Mouse (Mus musculus): ENCODE results near the gene Fgr. TPM values are rescaled to one million over a fixed set of nuclear protein-coding genes. Genes with fewer than 3 reads are reported as not detected.
A peak's percentile ranks its signal among the peaks of the same experiment; 100 is the strongest.
"Not testable (repeated sequence)": the region's sequence is repeated elsewhere in the genome, so short reads cannot be mapped to it uniquely, and the experiment has no call there.

Fgr gene
- under 1 TPM; 0.47 to 0.78 TPM for total RNA-seq (2021)
- long read RNA-seq, experiment 1: 0 reads
- long read RNA-seq, experiment 2: 0 reads

DNA sequence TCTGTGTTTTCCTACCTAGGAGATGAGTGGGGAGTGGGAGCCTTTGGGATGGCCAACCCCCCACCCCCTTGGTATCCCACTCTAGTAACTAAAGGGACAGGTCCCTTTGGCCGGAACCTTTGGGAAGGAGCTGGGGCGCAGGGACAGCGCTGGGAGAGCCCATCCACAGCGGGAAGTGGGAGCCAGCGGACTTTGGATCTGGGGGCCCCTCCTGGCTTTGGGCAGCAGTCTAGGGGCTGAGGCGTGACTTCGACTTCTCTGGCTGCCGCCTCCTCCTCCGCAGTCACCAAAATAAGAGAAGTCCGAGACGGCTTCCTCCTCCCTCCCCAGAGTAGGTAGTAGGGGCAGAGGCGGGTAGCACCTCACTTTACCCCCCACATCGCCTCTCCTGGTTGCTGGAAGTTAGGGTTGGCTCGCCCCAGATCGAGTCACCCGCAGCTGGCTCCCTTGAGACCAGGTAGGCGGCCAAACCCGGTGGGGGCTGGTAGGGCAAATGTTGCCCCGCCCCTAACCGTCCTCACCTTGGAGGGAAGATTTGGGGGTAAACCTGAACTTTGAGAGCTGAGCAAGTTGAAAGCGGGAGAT is at the start of gene Fgr:
Gene Fgr (plus strand): TSS at position 282 of the 585 bp plus-strand sequence.
- DNase-seq (ENCODE audit: low spot score in 2 of 2): no peak

DNA sequence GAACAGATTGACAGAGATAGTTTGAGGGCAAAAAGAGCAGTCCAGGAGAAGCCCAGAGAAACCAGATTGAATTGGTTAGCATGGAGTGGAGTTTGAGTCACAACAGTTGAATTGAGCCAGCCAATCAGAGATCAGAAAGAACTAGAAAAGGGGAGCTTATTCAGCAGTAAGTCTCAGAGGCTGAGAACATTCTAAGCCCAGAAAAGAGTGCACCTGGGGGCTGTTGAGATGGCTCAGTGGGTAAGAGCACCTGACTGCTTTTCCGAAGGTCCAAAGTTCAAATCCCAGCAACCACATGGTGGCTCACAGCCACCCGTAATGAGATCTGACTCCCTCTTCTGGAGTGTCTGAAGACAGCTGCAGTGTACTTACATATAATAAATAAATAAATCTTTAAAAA is 47.4 kb upstream of the Fgr start:
- DNase-seq (ENCODE audit: low spot score in 2 of 2): not testable (repeated sequence)

DNA sequence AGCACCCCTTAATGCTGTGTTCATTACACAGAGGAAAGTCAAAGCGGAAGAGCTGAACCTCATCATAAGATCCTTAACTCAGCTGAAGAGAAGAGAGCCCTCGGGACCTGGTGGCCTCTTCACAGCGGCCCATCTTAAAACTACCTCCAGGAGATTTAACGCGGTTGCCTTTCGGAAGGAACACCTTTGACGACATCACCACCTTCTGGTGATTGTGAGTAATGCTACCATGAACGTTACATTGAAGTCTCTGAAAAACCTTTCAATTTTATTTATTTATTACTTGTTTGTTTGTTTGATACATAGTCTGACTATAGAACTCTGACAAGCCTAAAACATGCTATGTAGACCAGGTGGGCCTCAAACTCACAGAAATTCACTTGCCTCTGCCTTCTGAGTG is 43.1 kb upstream of the Fgr start:
- peak in 1 of 2 experiments; percentile 35 for DNase-seq (ENCODE audit: low spot score in 2 of 2)

DNA sequence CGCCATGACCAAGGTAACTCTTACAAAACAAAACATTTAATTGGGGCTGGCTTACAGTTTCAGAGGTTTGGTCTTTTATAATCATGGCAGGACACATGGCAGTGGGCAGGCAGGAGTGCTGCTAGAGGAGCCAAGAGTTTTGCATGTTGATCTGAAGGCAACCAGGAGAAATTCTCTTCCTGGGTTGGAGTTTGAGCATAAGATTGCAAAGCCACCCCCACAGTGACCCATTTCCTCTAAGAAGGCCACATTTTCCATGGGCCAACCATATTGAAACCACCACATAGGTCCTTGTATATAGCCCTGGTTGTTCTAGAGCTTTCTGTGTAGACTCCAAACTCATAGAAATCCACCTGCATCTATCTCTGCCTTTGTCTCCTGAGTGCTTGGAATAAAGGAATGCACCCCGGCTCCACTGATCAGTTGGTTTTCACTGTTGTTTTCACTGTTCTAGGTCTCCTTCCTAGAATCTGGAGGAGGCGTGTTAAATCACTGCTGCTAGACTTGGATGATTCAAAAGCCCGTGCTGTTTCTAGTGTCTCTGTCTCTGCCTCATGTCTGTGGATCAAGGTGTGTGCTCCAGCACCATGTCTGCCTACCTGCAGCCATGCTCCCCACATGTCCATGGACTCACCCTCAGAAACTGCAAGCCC is 41.0 kb upstream of the Fgr start:
- no peak for DNase-seq (ENCODE audit: low spot score in 2 of 2)

DNA sequence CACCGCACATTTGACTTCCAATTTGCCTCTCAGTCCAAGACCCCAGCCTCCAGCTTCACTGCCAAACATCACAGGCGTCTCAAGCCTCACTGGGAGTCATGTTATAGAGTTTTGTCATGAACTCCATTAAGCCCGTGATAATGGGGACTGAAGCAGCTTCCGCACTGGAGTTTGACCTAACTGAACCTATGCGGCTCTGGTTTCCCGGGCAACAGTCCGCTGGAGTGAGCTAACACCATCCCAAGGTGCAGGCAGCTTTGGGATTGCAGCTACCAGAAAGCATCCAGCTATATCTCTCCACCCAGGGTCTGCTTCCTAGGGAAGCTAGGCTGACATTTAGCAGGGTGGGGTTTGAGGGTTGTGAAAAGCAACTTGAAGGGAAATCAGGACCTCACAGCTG is 39.3 kb upstream of the Fgr start:
- DNase-seq (ENCODE audit: low spot score in 2 of 2): no peak

DNA sequence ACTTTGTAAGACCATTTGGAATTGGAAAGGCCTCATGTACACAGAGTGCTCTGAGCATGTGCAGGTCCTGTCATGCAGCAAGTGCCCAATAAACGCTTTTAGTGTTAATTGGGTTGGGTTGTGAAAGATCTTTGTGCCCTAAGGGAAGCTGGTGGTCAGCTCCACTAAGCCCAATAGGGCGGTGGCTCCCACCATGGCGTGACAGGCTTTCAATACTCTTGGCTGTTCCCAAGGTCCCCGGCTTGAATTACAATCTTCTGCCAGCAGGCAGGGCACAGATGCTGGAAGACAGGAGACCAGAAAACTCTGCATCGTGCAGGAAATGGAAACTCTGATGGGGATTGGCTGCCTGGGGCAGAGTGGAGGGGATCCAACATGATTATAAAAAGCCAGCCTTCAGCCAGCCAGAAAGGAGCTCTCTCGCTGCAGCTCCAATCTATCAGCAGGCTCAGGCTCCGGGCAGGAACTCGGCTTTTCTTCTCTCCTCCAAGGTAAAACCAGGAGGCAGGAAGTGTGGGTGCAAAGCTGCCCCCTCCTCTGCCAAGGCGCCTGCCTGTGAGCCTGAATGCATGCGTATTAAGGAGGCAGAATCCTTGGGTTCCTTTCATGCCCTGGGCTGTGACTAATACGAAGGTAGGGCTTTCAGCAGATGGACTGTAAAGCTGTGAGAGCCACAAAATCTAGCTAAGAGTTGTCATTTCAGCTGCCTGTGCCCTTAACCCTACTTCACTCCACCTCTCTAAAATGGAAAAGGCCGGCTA is 35.5 kb upstream of the Fgr start:
- DNase-seq (ENCODE audit: low spot score in 2 of 2): no peak

DNA sequence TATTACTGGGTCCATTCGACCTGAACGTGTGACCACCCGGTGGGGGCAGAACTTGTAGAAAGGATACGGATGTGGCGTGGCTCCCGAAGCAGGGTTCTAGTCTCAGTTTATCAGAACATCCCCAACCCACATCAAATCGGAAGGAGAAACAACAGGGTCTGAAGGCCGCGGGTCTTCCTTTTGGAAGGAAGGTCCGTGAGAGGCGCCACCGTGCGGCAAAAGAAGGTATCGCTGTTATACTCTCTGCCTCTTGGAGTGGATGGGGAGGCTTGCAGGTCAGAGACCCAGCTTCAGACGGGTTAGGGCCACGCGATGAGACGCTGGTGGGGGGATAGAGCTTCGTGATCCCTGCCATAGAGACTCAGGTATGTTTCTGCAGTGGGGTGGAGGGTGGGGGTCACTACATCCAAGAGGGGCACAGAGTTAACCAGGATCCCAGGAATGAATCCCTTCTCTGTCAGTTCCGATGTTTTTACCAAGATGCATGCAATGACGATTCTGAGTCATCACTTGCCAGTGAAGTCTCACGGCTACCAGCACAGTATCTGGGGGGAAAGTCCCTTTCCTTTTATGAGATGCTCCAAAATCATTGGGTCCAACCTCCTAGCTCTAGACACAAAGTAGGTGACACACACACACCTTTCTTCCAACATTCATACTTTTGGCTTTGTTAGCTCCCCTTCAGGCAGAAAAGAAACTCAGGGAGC is 34.3 kb upstream of the Fgr start:
- peak in 1 of 2 experiments; percentile 74 for DNase-seq (ENCODE audit: low spot score in 2 of 2)

DNA sequence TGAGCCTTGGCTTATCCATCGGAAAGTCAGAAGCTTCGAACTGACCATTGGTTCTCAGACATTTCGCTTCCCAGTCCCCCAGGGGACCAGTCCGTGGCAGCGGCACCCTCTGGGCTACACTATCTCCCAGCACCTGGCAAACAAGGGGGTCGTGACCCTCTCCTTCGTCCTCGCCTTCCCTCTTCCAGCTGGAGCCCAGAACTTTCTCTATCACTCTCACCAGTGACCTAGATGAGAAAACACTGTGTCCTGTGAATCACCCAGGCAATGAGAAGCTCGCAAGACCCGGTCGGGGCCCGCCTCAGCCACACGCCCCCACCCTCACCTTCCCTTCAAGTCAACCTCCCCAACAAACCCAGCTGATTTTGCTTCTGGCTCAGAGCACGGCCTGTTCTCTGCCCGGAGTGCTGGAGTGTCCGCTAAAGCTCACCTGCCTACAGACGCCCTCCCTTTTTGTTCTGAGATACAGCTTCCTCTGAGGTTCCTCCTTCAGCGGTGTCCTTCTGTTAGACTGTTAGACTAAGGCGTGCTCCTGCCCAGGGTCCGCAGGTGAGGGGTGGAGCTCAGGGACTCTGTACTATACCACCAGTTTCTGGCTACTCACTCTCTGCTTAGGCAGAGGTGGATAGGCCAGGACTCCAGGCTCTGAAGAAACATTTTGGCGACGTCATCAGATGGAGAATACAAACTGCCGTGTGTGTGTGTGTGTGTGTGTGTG is 32.7 kb upstream of the Fgr start:
- DNase-seq (ENCODE audit: low spot score in 2 of 2): no peak

DNA sequence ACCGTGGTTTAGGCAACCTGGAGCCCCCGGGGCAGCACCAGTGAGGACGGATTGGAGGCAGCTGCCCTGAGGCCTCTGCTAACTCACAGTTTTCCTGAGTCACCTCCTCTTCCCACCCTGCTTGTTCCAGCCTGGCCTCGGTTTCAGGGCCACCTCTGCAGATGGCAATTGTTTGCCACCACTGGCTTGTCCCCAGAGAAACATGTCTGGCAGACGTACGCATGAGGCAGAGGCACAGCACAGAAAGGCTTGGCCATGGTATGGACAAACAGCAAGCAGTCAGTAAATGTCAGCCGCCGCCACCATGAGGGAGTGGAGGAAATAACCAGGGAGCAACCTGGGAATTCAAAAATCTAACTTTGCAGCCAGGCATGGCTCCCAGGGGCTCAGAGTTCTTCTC is 30.8 kb upstream of the Fgr start:
- DNase-seq (ENCODE audit: low spot score in 2 of 2): no peak

DNA sequence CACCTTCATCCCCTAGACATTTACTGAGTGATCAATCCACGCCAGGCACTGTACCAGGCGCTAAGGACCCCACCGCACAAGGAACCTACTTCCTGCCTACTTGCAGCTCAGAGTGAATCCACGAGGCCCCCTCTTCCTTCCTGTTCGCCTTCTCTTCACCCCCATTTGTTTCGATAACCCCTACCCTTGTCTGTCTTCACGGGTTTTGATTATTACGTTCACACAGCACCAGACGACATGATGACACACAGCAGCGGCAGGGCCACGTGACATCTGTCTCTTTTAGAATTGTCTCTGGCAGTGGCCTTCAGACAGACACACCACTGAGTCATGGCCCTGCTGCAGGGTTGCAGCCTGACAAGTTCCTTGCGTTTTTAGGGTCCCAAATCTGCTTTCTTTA is 29.8 kb upstream of the Fgr start:
- no peak for DNase-seq (ENCODE audit: low spot score in 2 of 2)

DNA sequence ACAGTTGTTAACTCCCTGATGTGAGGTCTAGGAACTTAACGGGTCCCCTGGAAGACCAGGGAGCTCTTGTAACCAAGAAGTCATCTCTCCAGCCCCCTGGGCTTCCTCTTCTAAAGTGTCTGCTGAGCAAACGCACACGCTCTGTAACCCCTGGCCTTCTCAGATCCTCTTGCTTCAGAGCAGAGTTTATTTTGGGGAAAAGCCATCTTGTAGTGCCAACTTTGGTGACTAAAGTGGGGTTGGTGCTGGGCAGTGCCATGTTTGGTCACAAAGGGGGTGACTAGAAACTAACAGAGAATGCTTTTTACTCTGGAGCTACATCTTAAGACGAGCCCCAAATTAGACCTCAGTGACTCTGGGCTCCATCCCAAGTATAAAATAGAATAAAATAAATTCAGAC is 29.1 kb upstream of the Fgr start:
- no peak for DNase-seq (ENCODE audit: low spot score in 2 of 2)

DNA sequence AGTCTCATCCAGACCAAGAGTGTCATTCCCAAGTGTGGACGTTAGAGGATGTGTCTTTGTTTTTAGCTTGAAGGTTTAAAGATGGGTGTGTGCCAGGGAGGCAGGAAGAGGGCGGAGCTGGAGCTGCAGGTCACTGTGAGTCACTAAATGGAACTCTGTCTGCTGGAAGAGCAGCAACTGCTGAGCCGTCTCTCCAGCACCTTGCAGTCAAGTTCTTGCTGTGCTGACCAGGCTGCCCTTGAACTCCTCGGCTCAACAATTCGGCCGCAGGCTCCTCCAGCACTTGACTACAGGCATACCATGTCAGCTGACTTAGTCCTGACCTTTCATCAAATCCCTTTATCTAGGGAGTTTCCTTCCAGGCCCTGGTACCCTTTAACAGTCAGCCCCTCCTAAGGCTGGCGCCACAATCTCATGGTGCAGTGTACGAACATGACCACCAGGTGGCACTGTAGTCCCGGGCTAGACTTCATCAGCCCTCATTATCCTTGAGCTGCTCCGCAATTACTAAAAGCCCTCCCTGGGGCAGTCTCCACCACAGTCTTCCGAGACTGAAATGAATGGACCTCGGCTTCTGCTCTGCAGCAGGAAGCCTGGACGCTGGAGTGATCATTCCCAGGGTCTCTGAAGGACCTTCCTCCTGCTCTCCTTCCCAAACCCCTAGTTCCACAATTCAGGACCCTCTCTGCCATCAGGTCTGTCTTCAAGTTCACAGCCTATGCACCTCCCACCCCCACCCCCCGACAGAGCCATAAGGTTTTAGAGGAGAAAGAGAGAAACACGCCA is 28.4 kb upstream of the Fgr start:
- DNase-seq (ENCODE audit: low spot score in 2 of 2): peak; percentile 68 to 83

DNA sequence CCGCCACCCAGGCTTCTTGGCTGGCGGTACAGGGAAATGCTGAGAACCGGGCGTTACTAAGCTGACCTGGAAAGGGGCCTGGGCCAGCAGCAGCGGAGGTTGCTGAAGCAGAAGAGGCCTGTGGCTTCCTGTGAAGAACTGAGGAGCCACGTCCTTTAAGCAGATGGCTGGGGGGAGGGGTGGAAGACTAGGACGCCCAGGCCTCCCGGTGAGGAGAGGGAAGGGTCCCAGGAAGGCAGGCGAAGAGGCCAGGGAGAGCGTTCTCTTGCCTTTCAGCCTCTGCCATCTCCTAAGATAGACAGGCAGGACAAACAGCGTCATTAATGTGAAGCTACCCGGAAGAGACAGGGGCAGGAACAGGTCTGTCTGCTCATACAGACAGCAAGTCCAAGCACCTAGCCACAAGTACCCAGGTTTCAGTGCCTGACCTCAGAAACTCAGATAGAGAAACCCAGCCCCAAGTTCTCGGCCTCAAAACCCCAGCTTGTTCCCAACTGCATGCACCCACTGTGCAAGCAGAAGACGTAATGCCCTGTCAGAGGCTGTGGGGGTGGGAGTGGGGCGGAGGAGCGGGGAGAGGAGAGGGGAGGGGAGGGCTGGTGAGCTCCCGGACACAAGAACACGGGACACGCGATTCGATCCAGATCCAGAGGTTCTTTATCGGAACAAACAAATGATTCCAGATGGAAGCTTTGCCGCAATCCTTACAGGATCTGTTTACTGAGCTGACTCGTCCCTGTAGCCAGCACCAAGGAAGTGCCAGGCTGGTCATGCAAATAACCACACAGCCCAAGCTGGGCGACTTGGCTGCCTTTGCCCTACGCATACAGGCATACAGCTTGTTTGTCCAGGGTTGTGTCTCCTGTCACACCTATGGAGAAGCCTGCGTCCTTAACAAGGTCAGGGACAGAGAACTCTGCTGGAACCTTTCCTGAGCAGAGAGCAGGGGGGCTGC is 27.6 kb upstream of the Fgr start:
- DNase-seq (ENCODE audit: low spot score in 2 of 2): peak; percentile 48 to 74

DNA sequence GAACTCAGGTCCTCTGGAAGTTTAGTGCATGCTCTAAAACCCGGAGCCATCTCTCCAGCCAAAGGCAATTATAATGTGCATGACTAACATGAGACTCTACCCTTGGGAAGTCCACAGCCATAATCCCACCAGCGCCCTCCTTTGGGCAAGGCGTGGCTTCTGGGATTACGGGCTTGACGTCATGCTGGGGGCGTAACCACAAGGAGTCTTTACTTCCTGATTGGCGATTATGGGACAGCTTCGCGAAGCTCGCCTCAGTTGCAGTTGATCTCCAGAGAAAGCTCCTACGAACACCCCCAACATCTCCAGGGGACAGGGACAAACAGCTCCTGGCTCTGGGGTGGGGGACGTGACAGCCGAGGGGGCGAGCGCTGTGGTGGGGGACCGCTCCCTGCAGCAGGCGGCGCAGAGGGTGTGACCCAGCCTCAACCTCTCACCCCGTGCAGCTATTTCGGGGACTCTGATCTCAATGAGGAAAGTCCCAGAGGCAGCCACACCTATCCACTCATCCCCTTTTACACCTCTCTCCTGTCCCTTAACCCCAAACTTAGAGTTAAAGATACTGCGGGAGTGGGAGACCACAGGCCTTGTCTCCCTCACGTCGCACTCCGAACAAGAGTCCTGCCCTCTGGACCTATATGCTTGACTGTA is 23.9 kb upstream of the Fgr start:
- DNase-seq (ENCODE audit: low spot score in 2 of 2): no peak

DNA sequence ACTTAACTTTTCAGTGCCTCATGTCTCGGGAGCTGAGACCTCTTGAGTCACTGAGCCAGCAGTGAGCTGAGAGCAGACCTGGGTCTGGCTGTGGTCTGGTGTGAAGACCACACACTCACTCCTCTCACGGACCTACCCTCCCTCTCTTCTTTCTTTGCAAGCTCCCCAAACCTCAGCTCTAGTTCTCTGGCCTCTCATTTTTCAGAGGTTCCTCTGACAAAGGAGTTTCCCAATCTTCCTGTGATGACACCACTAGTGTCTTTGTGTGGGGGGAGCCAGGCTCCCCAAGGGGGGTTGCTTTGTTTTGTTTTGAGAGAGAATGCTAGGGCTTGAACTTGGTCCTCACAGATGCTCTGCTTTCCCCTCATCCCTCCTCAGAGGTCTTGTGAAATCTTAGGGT is 22.9 kb upstream of the Fgr start:
- DNase-seq (ENCODE audit: low spot score in 2 of 2): no peak

DNA sequence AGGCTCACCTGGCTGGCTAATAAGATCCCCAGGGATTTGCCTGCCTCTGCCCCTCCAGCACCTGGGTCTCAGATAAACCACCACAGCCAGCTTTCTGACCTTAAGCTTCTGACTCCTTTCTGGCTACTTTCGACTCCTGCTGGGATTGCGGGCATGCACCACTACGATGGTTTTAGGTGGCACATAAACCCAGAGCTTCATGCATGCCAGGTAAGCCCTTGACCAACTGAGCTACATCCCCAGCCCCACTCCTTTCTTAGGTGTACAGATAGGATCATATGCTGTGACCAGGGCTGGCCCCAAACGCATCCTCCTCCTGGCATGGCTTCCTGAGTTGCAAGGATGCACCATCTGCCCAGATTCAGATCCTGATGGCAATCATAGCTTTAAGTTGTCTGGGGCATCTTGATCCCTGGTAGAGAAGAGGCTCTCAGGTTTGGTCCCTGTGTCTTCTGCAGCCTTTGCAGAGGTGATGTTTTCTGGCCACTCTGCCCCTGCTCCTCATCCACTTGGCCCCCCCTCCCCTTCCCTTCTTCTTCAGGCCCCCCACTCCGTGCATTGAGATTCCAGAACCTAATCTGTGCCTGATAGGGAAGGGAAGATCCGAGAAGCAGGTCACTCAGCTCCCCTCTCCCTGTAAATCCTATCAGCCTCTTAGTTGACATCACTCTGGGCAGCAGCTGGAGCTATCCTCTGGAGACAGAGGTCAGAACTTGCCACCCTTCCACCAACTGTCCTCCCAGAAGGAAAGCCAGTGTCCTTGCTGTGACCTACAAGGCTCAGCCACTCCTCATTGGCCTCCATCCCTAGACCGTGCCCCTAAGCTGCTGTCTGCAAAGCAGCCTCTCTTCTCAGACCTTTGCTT is 19.1 kb upstream of the Fgr start:
- DNase-seq (ENCODE audit: low spot score in 2 of 2): no peak

DNA sequence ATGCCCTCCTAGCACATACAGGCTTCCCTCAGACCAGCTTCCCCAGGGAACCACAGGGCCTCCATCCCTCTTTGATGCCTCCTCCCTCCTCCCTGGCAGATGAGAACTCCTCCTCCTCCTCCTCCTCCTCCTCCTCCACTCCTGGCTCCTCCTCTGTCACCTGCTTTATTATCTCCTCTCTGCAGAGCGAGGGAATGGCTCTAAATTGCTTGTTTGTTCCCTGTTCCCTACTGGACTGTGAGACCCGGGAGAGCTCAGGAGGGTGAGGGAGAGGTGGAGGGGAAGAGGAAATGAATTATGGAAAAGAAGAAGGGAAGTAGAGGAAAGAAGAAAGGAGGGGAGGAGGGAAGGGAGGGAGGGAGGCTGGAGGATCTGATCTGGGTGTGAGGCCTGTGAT is 18.5 kb upstream of the Fgr start:
- no peak for DNase-seq (ENCODE audit: low spot score in 2 of 2)
